Comparison of ENCODE assay signal across 20 mouse cellular contexts in genomic region chr7:79907356-79907755, GRCm38 (mm10). TPM values are rescaled to one million over a fixed set of nuclear protein-coding genes. Genes with fewer than 3 reads are reported as not detected.
DNase-seq lines count a peak whose midpoint lies in the region; ATAC-seq lines count a peak whose summit lies in the region.
"Had no signal": no experiment of that assay in that cellular context is flagged by ENCODE, and none has a peak within 500 bp of the region (broad histone marks: within the 10 kb centered on the region; RNA-seq: fewer than 3 reads in every experiment).

No protein-coding gene starts in this region.

- no peak overlapping the region for H3K27ac ChIP-seq in heart, embryonic 10.5 days
- no peak overlapping the region for H3K27ac ChIP-seq in hindbrain, embryonic 14.5 days
- H3K27ac ChIP-seq: forebrain, embryonic 12.5 days; heart, adult 2 months; hindbrain, embryonic 10.5 days; liver, embryonic 13.5 days; neural tube, embryonic 15.5 days had no signal

- intact Hi-C loops in heart, postnatal 25 days (cut with DNase I), result no loop called here

- H3K4me2 ChIP-seq in hindbrain, embryonic 14.5 days (replicated peaks), result no peak overlapping the region
- H3K4me2 ChIP-seq: forebrain, embryonic 12.5 days; liver, embryonic 13.5 days; lung, embryonic 14.5 days; neural tube, embryonic 15.5 days had no signal

- no peak for ATAC-seq in hindbrain, embryonic 14.5 days (ENCODE audit: low FRiP score)
- ATAC-seq: midbrain, embryonic 16.5 days had no signal

- 82% methylated on average over 2 of the region's 2 CpGs for WGBS in heart, embryonic 10.5 days
- WGBS in hindbrain, embryonic 14.5 days, result 75% methylated on average over 2 of the region's 2 CpGs

- DNase-seq in adrenal gland, postnatal 14 days, result peak; percentile 22
- no peak for DNase-seq in adrenal gland, postnatal 4 days (ENCODE audit: low spot score in 2 of 2)
- DNase-seq in heart, adult 18-20 months, result peak; percentile 58 to 77
- no peak for DNase-seq in heart, embryonic 10.5 days (ENCODE audit: low spot score)
- peak; percentile 74 for DNase-seq in NIH3T3 (ENCODE audit: low read depth)
- peak; percentile 28 for DNase-seq in heart, postnatal 25 days (ENCODE audit: low spot score)
- no peak for DNase-seq in frontal cortex, postnatal 14 days (ENCODE audit: low spot score in 2 of 2)
- DNase-seq in hindbrain, embryonic 14.5 days (ENCODE audit: low spot score), result no peak
- DNase-seq: cerebellum, adult 8-10 months; kidney, adult 9 months; liver, embryonic 13.5 days; lung, embryonic 14.5 days; lung, postnatal 36 days; right cerebral cortex, postnatal 14 days; thymus, postnatal 4 days had no signal

- no peak overlapping the region for H3K4me3 ChIP-seq in heart, embryonic 10.5 days
- no peak overlapping the region for H3K4me3 ChIP-seq in hindbrain, embryonic 14.5 days (replicated peaks; ENCODE audit: low read length)
- H3K4me3 ChIP-seq: forebrain, embryonic 12.5 days; heart, adult 2 months; hindbrain, embryonic 10.5 days; liver, embryonic 13.5 days; neural tube, embryonic 15.5 days had no signal

- no peaks in the 10 kb centered on the region for H3K27me3 ChIP-seq in heart, embryonic 10.5 days (ENCODE audit: insufficient read depth, poor library complexity, severe bottlenecking)
- H3K27me3 ChIP-seq in hindbrain, embryonic 14.5 days (ENCODE audit: control insufficient read depth, insufficient read depth, low read length), result no peaks in the 10 kb centered on the region
- H3K27me3 ChIP-seq: forebrain, embryonic 12.5 days; liver, embryonic 13.5 days; neural tube, embryonic 15.5 days had no signal

- no peaks in the 10 kb centered on the region for H3K9me3 ChIP-seq in heart, embryonic 10.5 days
- no peaks in the 10 kb centered on the region for H3K9me3 ChIP-seq in hindbrain, embryonic 14.5 days (ENCODE audit: control insufficient read depth, low read length)
- H3K9me3 ChIP-seq: forebrain, embryonic 12.5 days; hindbrain, embryonic 10.5 days; liver, embryonic 13.5 days; neural tube, embryonic 15.5 days had no signal

- H3K4me1 ChIP-seq in heart, embryonic 10.5 days, result peaks cover 5% of the 10 kb centered on the region; the same call in 1 of the 2 replicates
- H3K4me1 ChIP-seq in hindbrain, embryonic 14.5 days (replicated peaks; ENCODE audit: control insufficient read depth, insufficient read depth, low read length), result no peaks in the 10 kb centered on the region
- H3K4me1 ChIP-seq: forebrain, embryonic 12.5 days; hindbrain, embryonic 10.5 days; neural tube, embryonic 15.5 days had no signal

- no peak overlapping the region for H3K9ac ChIP-seq in hindbrain, embryonic 14.5 days
- H3K9ac ChIP-seq: forebrain, embryonic 12.5 days; liver, embryonic 13.5 days; lung, embryonic 14.5 days; neural tube, embryonic 15.5 days had no signal

- H3K36me3 ChIP-seq in heart, embryonic 10.5 days, result peaks cover 54% of the 10 kb centered on the region
- peaks cover 78% of the 10 kb centered on the region for H3K36me3 ChIP-seq in hindbrain, embryonic 14.5 days (replicated peaks; ENCODE audit: control insufficient read depth, insufficient read depth)

RNA-seq across cellular contexts. Expression of gene Ap3s2, which starts 13.1 kb away (rescaled TPM):
- total RNA-seq in adrenal gland, postnatal 14 days (2021), result 26.0 and 30.1 TPM in 2 replicates
- total RNA-seq in adrenal gland, postnatal 4 days (2021), result 10 to 100 TPM; 34.4 to 34.5 TPM
- total RNA-seq in heart, adult 18-20 months (2021), result 10 to 100 TPM; 24.7 to 25.7 TPM
- polyA plus RNA-seq in heart, embryonic 10.5 days (2016; fragmentation: Nextera tagmentation; extraction: Ambion mirVana), result 37.7 and 41.3 TPM in 2 replicates
- 10 to 100 TPM; 19.2 to 21.5 TPM for total RNA-seq in heart, postnatal 25 days (2021)
- polyA plus RNA-seq in hindbrain, embryonic 14.5 days (2014; fragmentation: Nextera tagmentation; extraction: Ambion mirVana), result 46.4 and 49.0 TPM in 2 replicates

RNA-seq across cellular contexts. Expression of gene Arpin, which starts 27.8 kb away (rescaled TPM):
- 16.3 and 17.4 TPM in 2 replicates for total RNA-seq in adrenal gland, postnatal 14 days (2021)
- total RNA-seq in adrenal gland, postnatal 4 days (2021), result 10 to 100 TPM; 26.0 to 29.6 TPM
- 10 to 100 TPM in 1 of 2 experiments, 1 to 10 TPM in 1; 9.7 to 10.6 TPM for total RNA-seq in heart, adult 18-20 months (2021)
- 26.0 and 30.0 TPM in 2 replicates for polyA plus RNA-seq in heart, embryonic 10.5 days (2016; fragmentation: Nextera tagmentation; extraction: Ambion mirVana)
- total RNA-seq in heart, postnatal 25 days (2021), result 10 to 100 TPM; 11.4 to 11.7 TPM
- 18.7 and 19.8 TPM in 2 replicates for polyA plus RNA-seq in hindbrain, embryonic 14.5 days (2014; fragmentation: Nextera tagmentation; extraction: Ambion mirVana)

RNA-seq across cellular contexts. Expression of gene Anpep, which starts 46.5 kb away (rescaled TPM):
- 12.2 and 30.5 TPM in 2 replicates for total RNA-seq in adrenal gland, postnatal 14 days (2021)
- 10 to 100 TPM; 36.1 to 59.6 TPM for total RNA-seq in adrenal gland, postnatal 4 days (2021)
- total RNA-seq in heart, adult 18-20 months (2021), result 10 to 100 TPM; 10.5 to 13.0 TPM
- 6.8 and 8.3 TPM in 2 replicates for polyA plus RNA-seq in heart, embryonic 10.5 days (2016; fragmentation: Nextera tagmentation; extraction: Ambion mirVana)
- total RNA-seq in heart, postnatal 25 days (2021), result 10 to 100 TPM; 13.7 to 17.4 TPM
- 4.2 and 6.6 TPM in 2 replicates for polyA plus RNA-seq in hindbrain, embryonic 14.5 days (2014; fragmentation: Nextera tagmentation; extraction: Ambion mirVana)

Comparison
In these comparisons a context has a peak if more than half of its experiments do, and no peak if none do; other contexts are left out.
1. DNase-seq: peak in adrenal gland, postnatal 14 days (single experiment), heart, adult 18-20 months (2 of 2), NIH3T3 (single experiment) and heart, postnatal 25 days (single experiment); none in adrenal gland, postnatal 4 days (0 of 2), heart, embryonic 10.5 days (single experiment), frontal cortex, postnatal 14 days (0 of 2) and hindbrain, embryonic 14.5 days (single experiment).